Mouse (Mus musculus) splenic B cell, adult 2 months (primary cell): Measurements from ENCODE around the gene Rfx4.

Experiments
- DNase-seq: peaks from one replicate; pipeline ENCODE4 v3.0.0-alpha.2; 2011; ENCODE audit warnings: low read depth, low spot score
- H3K27me3 ChIP-seq: 2 replicates; pipeline ENCODE4 v1.6.1; 2012; ENCODE audit warnings: mild to moderate bottlenecking, low read length, moderate library complexity, mixed read lengths; ENCODE audit not compliant: control insufficient read depth, poor library complexity, insufficient read depth, severe bottlenecking
- H3K36me3 ChIP-seq: 2 replicates; pipeline ENCODE4 v1.6.1; 2012; ENCODE audit warnings: mild to moderate bottlenecking, low read length, moderate library complexity, mixed read lengths; ENCODE audit not compliant: control insufficient read depth, poor library complexity, insufficient read depth, severe bottlenecking

The Rfx4 gene

GRCm38 (mm10) chr10:84950384-84950783, 194.5 kb downstream of the Rfx4 start:
- Histone ChIP-seq H3K36me3 (peaks cover 12% of the 10 kb centered on the region; the same call in 1 of the 2 replicates), H3K27me3 (no peaks in the 10 kb centered on the region)
- no peak for DNase-seq

- no peak for DNase-seq
- peaks cover 7% of the 10 kb centered on the region for H3K36me3 ChIP-seq
- no peaks in the 10 kb centered on the region for H3K27me3 ChIP-seq
Observed at GRCm38 (mm10) chr10:84954236-84954635, 198.4 kb downstream of the Rfx4 start.
